Mouse (Mus musculus): ENCODE data around the gene Spata22. TPM values are rescaled to one million over a fixed set of nuclear protein-coding genes. Genes with fewer than 3 reads are reported as not detected.

Gene Spata22
- not detected in 2 replicates for polyA plus RNA-seq (2014; fragmentation: Nextera tagmentation; extraction: Ambion mirVana)

DNA sequence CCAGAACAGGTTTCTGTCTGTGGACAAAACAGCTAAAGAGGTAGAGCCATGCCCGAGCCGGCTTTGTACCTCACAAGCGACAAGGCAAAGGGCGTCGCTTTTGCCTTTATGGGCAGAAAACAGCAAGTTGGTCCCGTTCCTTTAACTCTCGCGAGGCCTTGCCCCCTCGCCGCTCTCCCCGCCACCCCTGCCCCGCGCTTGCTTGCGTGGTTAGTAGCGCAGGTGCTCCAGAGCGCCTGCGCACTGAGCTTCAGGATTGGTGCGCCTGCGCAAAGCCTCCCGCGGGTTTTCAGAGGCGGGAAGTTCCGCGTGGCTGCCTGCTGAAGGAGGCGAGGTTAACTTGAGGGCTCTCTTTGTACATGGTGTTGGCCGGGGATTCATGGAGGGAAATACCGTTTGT is at the start of gene Spata22, which contains the start of the genes Aspa and Gm49340:
TSS of gene Spata22 (plus strand) at position 300 of the 400 bp plus-strand sequence.
TSS of gene Aspa (minus strand) at position 155 of the 400 bp plus-strand sequence.
TSS of gene Gm49340 (plus strand) at position 300 of the 400 bp plus-strand sequence.
- Histone ChIP-seq H3K9ac (ENCODE audit: low read length) (no peak within 1 kb of the TSS), H3K27me3 (ENCODE audit: control insufficient read depth, insufficient read depth, low read length) (no peaks in the 10 kb centered on the region), H3K27ac (ENCODE audit: low read depth, low read length) (no peak within 1 kb of the TSS), H3K4me1 (ENCODE audit: control insufficient read depth, insufficient read depth, low read length) (no peaks in the 10 kb centered on the region), H3K36me3 (ENCODE audit: control insufficient read depth, insufficient read depth, low read length) (no peaks in the 10 kb centered on the region), H3K4me3 (ENCODE audit: low read depth, low read length) (no peak within 1 kb of the TSS), H3K9me3 (ENCODE audit: control insufficient read depth, low read length) (no peaks in the 10 kb centered on the region), H3K4me2 (ENCODE audit: low read depth) (no peak within 1 kb of the TSS)
- ATAC-seq (ENCODE audit: insufficient read depth, low FRiP score, low TSS enrichment) (no peak), DNase-seq (ENCODE audit: low spot score) (no peak)
- WGBS: 85% methylated on average over 27 of the region's 27 CpGs

DNA sequence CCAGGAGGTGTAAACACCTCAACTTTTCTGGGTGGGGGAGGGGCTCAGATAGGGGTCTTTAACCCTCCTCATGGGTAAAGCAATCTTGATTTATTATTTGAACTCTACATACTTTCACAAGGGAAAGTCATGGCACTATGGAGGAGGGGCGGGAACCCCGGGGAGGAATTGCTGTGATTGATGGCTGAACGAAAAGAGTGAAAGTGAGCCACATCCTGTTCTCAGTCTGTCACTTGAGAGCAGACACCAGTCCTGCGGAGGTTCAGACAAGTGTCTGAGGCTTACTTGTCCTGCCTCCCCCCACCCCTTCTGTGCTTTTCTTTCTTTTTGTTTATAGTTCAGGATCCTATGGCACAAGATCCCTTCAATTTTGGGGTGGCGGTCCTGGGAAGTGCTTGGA is 48.8 kb upstream of the Spata22 start:
- Histone ChIP-seq H3K4me2 (ENCODE audit: low read depth) (no peak overlapping the region), H3K36me3 (ENCODE audit: control insufficient read depth, insufficient read depth, low read length) (no peaks in the 10 kb centered on the region), H3K9ac (ENCODE audit: low read length) (no peak overlapping the region), H3K4me3 (ENCODE audit: low read depth, low read length) (no peak overlapping the region), H3K27ac (ENCODE audit: low read depth, low read length) (no peak overlapping the region), H3K4me1 (ENCODE audit: control insufficient read depth, insufficient read depth, low read length) (no peaks in the 10 kb centered on the region), H3K9me3 (ENCODE audit: control insufficient read depth, low read length) (no peaks in the 10 kb centered on the region), H3K27me3 (ENCODE audit: control insufficient read depth, insufficient read depth, low read length) (no peaks in the 10 kb centered on the region)
- WGBS: 49% methylated on average over 5 of the region's 5 CpGs
- peak; percentile 18 for DNase-seq (ENCODE audit: low spot score)
- no peak for ATAC-seq (ENCODE audit: insufficient read depth, low FRiP score, low TSS enrichment)

- H3K4me1 ChIP-seq (ENCODE audit: control insufficient read depth, insufficient read depth, low read length): no peaks in the 10 kb centered on the region
- ATAC-seq (ENCODE audit: insufficient read depth, low FRiP score, low TSS enrichment): peak; percentile 72
- 4% methylated on average over 16 of the region's 16 CpGs for WGBS
- H3K4me3 ChIP-seq (ENCODE audit: low read depth, low read length): peak overlapping the region; percentile 12; the same call in 1 of the 2 replicates
- no peaks in the 10 kb centered on the region for H3K36me3 ChIP-seq (ENCODE audit: control insufficient read depth, insufficient read depth, low read length)
- H3K9me3 ChIP-seq (ENCODE audit: control insufficient read depth, low read length): no peaks in the 10 kb centered on the region
- H3K4me2 ChIP-seq (ENCODE audit: low read depth): peak overlapping the region; percentile 30
- DNase-seq (ENCODE audit: low spot score): peak; percentile 63
- H3K27me3 ChIP-seq (ENCODE audit: control insufficient read depth, insufficient read depth, low read length): no peaks in the 10 kb centered on the region
- H3K27ac ChIP-seq (ENCODE audit: low read depth, low read length): no peak overlapping the region
- H3K9ac ChIP-seq (ENCODE audit: low read length): 0 out of 2 replicates have a peak overlapping the region, but pooled peaks have one; percentile 5
Observed at GRCm38 (mm10) chr11:73281528-73282027, 48.0 kb upstream of the Spata22 start.

- no peaks in the 10 kb centered on the region for H3K36me3 ChIP-seq (ENCODE audit: control insufficient read depth, insufficient read depth, low read length)
- no peak overlapping the region for H3K4me3 ChIP-seq (ENCODE audit: low read depth, low read length)
- WGBS: 81% methylated on average over 9 of the region's 9 CpGs
- H3K27me3 ChIP-seq (ENCODE audit: control insufficient read depth, insufficient read depth, low read length): no peaks in the 10 kb centered on the region
- no peak overlapping the region for H3K4me2 ChIP-seq (ENCODE audit: low read depth)
- no peak overlapping the region for H3K9ac ChIP-seq (ENCODE audit: low read length)
- no peaks in the 10 kb centered on the region for H3K4me1 ChIP-seq (ENCODE audit: control insufficient read depth, insufficient read depth, low read length)
- no peaks in the 10 kb centered on the region for H3K9me3 ChIP-seq (ENCODE audit: control insufficient read depth, low read length)
- H3K27ac ChIP-seq (ENCODE audit: low read depth, low read length): no peak overlapping the region
- no peak for DNase-seq (ENCODE audit: low spot score)
- ATAC-seq (ENCODE audit: insufficient read depth, low FRiP score, low TSS enrichment): no peak
Observed at GRCm38 (mm10) chr11:73283369-73283768, 46.2 kb upstream of the Spata22 start.

DNA sequence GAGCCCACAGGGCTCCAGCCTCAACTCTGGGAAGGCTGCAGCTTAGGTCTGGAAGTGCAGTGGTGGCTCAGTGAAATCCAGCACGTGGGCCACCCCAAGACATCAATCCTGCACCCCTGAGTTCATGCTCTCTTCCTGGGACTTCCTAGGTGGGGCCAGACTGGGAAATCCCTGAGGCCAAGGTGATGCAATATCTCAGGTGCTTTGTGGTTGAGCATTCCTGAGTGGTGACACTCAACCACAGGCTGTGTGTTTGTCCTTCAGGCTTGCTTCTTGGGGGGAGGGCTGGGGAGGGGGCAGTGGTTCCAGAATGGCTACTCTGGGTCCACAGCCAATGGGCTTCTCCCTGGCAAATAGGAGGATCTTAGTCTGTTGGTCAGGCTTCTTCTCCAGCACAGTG is 45.6 kb upstream of the Spata22 start:
- DNase-seq (ENCODE audit: low spot score) (no peak), ATAC-seq (ENCODE audit: insufficient read depth, low FRiP score, low TSS enrichment) (no peak)
- Histone ChIP-seq H3K4me3 (ENCODE audit: low read depth, low read length) (no peak overlapping the region), H3K27ac (ENCODE audit: low read depth, low read length) (no peak overlapping the region), H3K9me3 (ENCODE audit: control insufficient read depth, low read length) (no peaks in the 10 kb centered on the region), H3K36me3 (ENCODE audit: control insufficient read depth, insufficient read depth, low read length) (no peaks in the 10 kb centered on the region), H3K4me1 (ENCODE audit: control insufficient read depth, insufficient read depth, low read length) (no peaks in the 10 kb centered on the region), H3K4me2 (ENCODE audit: low read depth) (no peak overlapping the region), H3K9ac (ENCODE audit: low read length) (no peak overlapping the region), H3K27me3 (ENCODE audit: control insufficient read depth, insufficient read depth, low read length) (no peaks in the 10 kb centered on the region)
- WGBS: 53% methylated on average over 1 of the region's 1 CpGs

- H3K27ac ChIP-seq (ENCODE audit: low read depth, low read length): no peak overlapping the region
- no peak for ATAC-seq (ENCODE audit: insufficient read depth, low FRiP score, low TSS enrichment)
Observed at GRCm38 (mm10) chr11:73284351-73284750, 45.2 kb upstream of the Spata22 start.

GRCm38 (mm10) chr11:73289621-73290020 is 39.9 kb upstream of the Spata22 start:
- H3K4me3 ChIP-seq (ENCODE audit: low read depth, low read length): no peak overlapping the region
- H3K4me1 ChIP-seq (ENCODE audit: control insufficient read depth, insufficient read depth, low read length): no peaks in the 10 kb centered on the region
- H3K27ac ChIP-seq (ENCODE audit: low read depth, low read length): no peak overlapping the region
- ATAC-seq (ENCODE audit: insufficient read depth, low FRiP score, low TSS enrichment): no peak
- no peak overlapping the region for H3K4me2 ChIP-seq (ENCODE audit: low read depth)
- 92% methylated on average over 1 of the region's 1 CpGs for WGBS
- DNase-seq (ENCODE audit: low spot score): no peak
- no peak overlapping the region for H3K9ac ChIP-seq (ENCODE audit: low read length)
- H3K27me3 ChIP-seq (ENCODE audit: control insufficient read depth, insufficient read depth, low read length): no peaks in the 10 kb centered on the region
- no peaks in the 10 kb centered on the region for H3K9me3 ChIP-seq (ENCODE audit: control insufficient read depth, low read length)
- no peaks in the 10 kb centered on the region for H3K36me3 ChIP-seq (ENCODE audit: control insufficient read depth, insufficient read depth, low read length)

More at GRCm38 (mm10) chr11:73284351-73284750, 45.2 kb upstream of the Spata22 start:
- Histone ChIP-seq H3K9ac (ENCODE audit: low read length) (no peak overlapping the region), H3K4me2 (ENCODE audit: low read depth) (no peak overlapping the region), H3K9me3 (ENCODE audit: control insufficient read depth, low read length) (no peaks in the 10 kb centered on the region), H3K4me3 (ENCODE audit: low read depth, low read length) (no peak overlapping the region), H3K36me3 (ENCODE audit: control insufficient read depth, insufficient read depth, low read length) (no peaks in the 10 kb centered on the region), H3K27me3 (ENCODE audit: control insufficient read depth, insufficient read depth, low read length) (no peaks in the 10 kb centered on the region), H3K4me1 (ENCODE audit: control insufficient read depth, insufficient read depth, low read length) (no peaks in the 10 kb centered on the region)
- DNase-seq (ENCODE audit: low spot score): no peak

DNA sequence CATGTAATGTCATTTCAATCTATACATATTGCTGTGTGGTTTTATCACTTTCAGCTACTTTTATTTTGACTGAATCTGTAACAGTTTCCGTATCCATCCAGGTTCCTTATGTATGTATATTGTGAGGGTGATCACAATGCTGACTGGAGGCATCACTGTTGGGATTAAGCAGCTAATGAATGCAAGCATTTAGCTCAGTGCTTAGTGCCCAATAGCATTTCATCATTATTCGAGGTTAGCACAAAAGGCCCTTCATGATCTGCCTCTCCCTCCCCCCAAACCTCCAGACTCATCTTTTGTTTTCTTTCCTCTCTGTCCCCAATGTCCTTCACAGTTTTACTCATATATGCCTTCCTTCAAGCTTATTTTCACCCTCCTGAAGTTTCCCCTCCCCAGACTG is 26.4 kb upstream of the Spata22 start:
- H3K36me3 ChIP-seq (ENCODE audit: control insufficient read depth, insufficient read depth, low read length): no peaks in the 10 kb centered on the region
- 55% methylated on average over 2 of the region's 2 CpGs for WGBS
- DNase-seq (ENCODE audit: low spot score) (no peak), ATAC-seq (ENCODE audit: insufficient read depth, low FRiP score, low TSS enrichment) (no peak)
- H3K4me3 ChIP-seq (ENCODE audit: low read depth, low read length): no peak overlapping the region
- no peaks in the 10 kb centered on the region for H3K4me1 ChIP-seq (ENCODE audit: control insufficient read depth, insufficient read depth, low read length)
- no peaks in the 10 kb centered on the region for H3K27me3 ChIP-seq (ENCODE audit: control insufficient read depth, insufficient read depth, low read length)
- no peak overlapping the region for H3K9ac ChIP-seq (ENCODE audit: low read length)
- no peak overlapping the region for H3K27ac ChIP-seq (ENCODE audit: low read depth, low read length)
- no peak overlapping the region for H3K4me2 ChIP-seq (ENCODE audit: low read depth)
- H3K9me3 ChIP-seq (ENCODE audit: control insufficient read depth, low read length): no peaks in the 10 kb centered on the region

DNA sequence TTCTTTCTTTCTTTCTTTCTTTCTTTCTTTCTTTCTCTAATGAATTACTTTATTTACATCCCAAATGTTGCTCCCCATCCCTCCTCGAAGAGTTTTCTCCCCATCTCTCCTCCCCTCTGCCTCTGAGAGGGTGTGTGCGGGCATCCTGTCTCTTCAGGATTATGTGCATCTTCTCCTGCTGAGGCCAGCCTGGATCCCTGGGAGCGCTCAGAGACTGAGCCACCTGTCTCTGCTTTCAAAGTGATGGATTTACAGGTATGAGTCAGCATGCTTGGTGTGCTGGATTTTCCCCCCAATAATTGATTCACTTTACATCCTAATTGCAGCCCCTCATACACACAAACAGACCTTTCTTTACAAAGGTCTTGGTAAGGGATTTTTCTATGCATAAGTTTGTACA is 13.6 kb upstream of the Spata22 start:
- Histone ChIP-seq H3K27ac (ENCODE audit: low read depth, low read length) (no peak overlapping the region), H3K27me3 (ENCODE audit: control insufficient read depth, insufficient read depth, low read length) (no peaks in the 10 kb centered on the region), H3K4me2 (ENCODE audit: low read depth) (no peak overlapping the region), H3K36me3 (ENCODE audit: control insufficient read depth, insufficient read depth, low read length) (no peaks in the 10 kb centered on the region), H3K9me3 (ENCODE audit: control insufficient read depth, low read length) (no peaks in the 10 kb centered on the region), H3K4me3 (ENCODE audit: low read depth, low read length) (no peak overlapping the region), H3K9ac (ENCODE audit: low read length) (no peak overlapping the region), H3K4me1 (ENCODE audit: control insufficient read depth, insufficient read depth, low read length) (no peaks in the 10 kb centered on the region)
- ATAC-seq (ENCODE audit: insufficient read depth, low FRiP score, low TSS enrichment) (no peak), DNase-seq (ENCODE audit: low spot score) (no peak)
- 34% methylated on average over 3 of the region's 3 CpGs for WGBS

All from neural tube, embryonic 11.5 days (tissue).